Mouse (Mus musculus): ENCODE measurements around the gene Riiad1. TPM values are rescaled to one million over a fixed set of nuclear protein-coding genes. Genes with fewer than 3 reads are reported as not detected.
A peak's percentile ranks its signal among the peaks of the same experiment; 100 is the strongest.

The Riiad1 gene
- polyA plus RNA-seq, 1 experiment from 2014 or later = 23.8 TPM

GRCm38 (mm10) chr3:94449377-94449776, 30.8 kb downstream of the Riiad1 start:
- H3K27ac ChIP-seq (replicated peaks; ENCODE audit: low read depth, low read length) = no peak overlapping the region
- H3K9ac ChIP-seq (replicated peaks; ENCODE audit: low read length) = no peak overlapping the region
- DNase-seq (no peak), ATAC-seq (ENCODE audit: low FRiP score, low TSS enrichment) (no peak)
- no peaks in the 10 kb centered on the region for H3K27me3 ChIP-seq (ENCODE audit: control insufficient read depth, insufficient read depth, low read length)
- H3K4me1 ChIP-seq (ENCODE audit: control insufficient read depth, insufficient read depth, low read length) = no peaks in the 10 kb centered on the region
- H3K9me3 ChIP-seq (ENCODE audit: control insufficient read depth, low read length) = no peaks in the 10 kb centered on the region
- no peak overlapping the region for H3K4me3 ChIP-seq (replicated peaks; ENCODE audit: low read depth, low read length)
- H3K36me3 ChIP-seq (ENCODE audit: control insufficient read depth, insufficient read depth, low read length) = peaks cover 59% of the 10 kb centered on the region
- WGBS = 91% methylated on average over 2 of the region's 2 CpGs
- H3K4me2 ChIP-seq (ENCODE audit: low read length) = no peak overlapping the region

GRCm38 (mm10) chr3:94443597-94443964, 36.6 kb downstream of the Riiad1 start, which contains the start of gene Oaz3:
Oaz3 (minus strand) TSS chr3:94443915.
- Histone ChIP-seq H3K4me3 (replicated peaks; ENCODE audit: low read depth, low read length) (peak within 1 kb of the TSS; percentile 98), H3K36me3 (ENCODE audit: control insufficient read depth, insufficient read depth, low read length) (peaks cover 38% of the 10 kb centered on the region), H3K4me2 (ENCODE audit: low read length) (peak within 1 kb of the TSS; percentile 87), H3K27me3 (ENCODE audit: control insufficient read depth, insufficient read depth, low read length) (no peaks in the 10 kb centered on the region), H3K9me3 (ENCODE audit: control insufficient read depth, low read length) (no peaks in the 10 kb centered on the region), H3K9ac (replicated peaks; ENCODE audit: low read length) (peak within 1 kb of the TSS; percentile 93), H3K4me1 (ENCODE audit: control insufficient read depth, insufficient read depth, low read length) (0 out of 2 replicates have a peak, but pooled peaks cover 5% of the 10 kb centered on the region), H3K27ac (replicated peaks; ENCODE audit: low read depth, low read length) (peak within 1 kb of the TSS; percentile 74)
- DNase-seq (no peak), ATAC-seq (ENCODE audit: low FRiP score, low TSS enrichment) (no peak)
- under 1% methylated on average over 24 of the region's 24 CpGs for WGBS

GRCm38 (mm10) chr3:94442951-94443596, 37.1 kb downstream of the Riiad1 start, which contains the start of gene Mrpl9:
Mrpl9 (plus strand) TSS chr3:94443318.
- under 1% methylated on average over 39 of the region's 39 CpGs for WGBS
- ATAC-seq (ENCODE audit: low FRiP score, low TSS enrichment) (peak; percentile 98), DNase-seq (peak; percentile 98)
- Histone ChIP-seq H3K4me3 (replicated peaks; ENCODE audit: low read depth, low read length) (peak within 1 kb of the TSS; percentile 98), H3K27me3 (ENCODE audit: control insufficient read depth, insufficient read depth, low read length) (no peaks in the 10 kb centered on the region), H3K36me3 (ENCODE audit: control insufficient read depth, insufficient read depth, low read length) (peaks cover 34% of the 10 kb centered on the region), H3K4me1 (ENCODE audit: control insufficient read depth, insufficient read depth, low read length) (0 out of 2 replicates have a peak, but pooled peaks cover 5% of the 10 kb centered on the region), H3K9me3 (ENCODE audit: control insufficient read depth, low read length) (no peaks in the 10 kb centered on the region), H3K9ac (replicated peaks; ENCODE audit: low read length) (peak within 1 kb of the TSS; percentile 93), H3K27ac (replicated peaks; ENCODE audit: low read depth, low read length) (peak within 1 kb of the TSS; percentile 74), H3K4me2 (ENCODE audit: low read length) (peak within 1 kb of the TSS; percentile 87)

- Histone ChIP-seq H3K4me3 (replicated peaks; ENCODE audit: low read depth, low read length) (no peak overlapping the region), H3K4me2 (ENCODE audit: low read length) (no peak overlapping the region), H3K4me1 (ENCODE audit: control insufficient read depth, insufficient read depth, low read length) (0 out of 2 replicates have a peak, but pooled peaks cover 5% of the 10 kb centered on the region), H3K9ac (replicated peaks; ENCODE audit: low read length) (no peak overlapping the region), H3K9me3 (ENCODE audit: control insufficient read depth, low read length) (no peaks in the 10 kb centered on the region), H3K27ac (replicated peaks; ENCODE audit: low read depth, low read length) (no peak overlapping the region), H3K36me3 (ENCODE audit: control insufficient read depth, insufficient read depth, low read length) (peaks cover 15% of the 10 kb centered on the region), H3K27me3 (ENCODE audit: control insufficient read depth, insufficient read depth, low read length) (no peaks in the 10 kb centered on the region)
- peak; percentile 53 for DNase-seq
- no peak for ATAC-seq (ENCODE audit: low FRiP score, low TSS enrichment)
- 39% methylated on average over 3 of the region's 3 CpGs for WGBS
Observed at GRCm38 (mm10) chr3:94441182-94441581, 39.0 kb downstream of the Riiad1 start.

GRCm38 (mm10) chr3:94436420-94436819, 43.7 kb downstream of the Riiad1 start:
- H3K4me3 ChIP-seq (replicated peaks; ENCODE audit: low read depth, low read length) = no peak overlapping the region
- no peak for DNase-seq
- no peak for ATAC-seq (ENCODE audit: low FRiP score, low TSS enrichment)
- no peaks in the 10 kb centered on the region for H3K9me3 ChIP-seq (ENCODE audit: control insufficient read depth, low read length)
- no peak overlapping the region for H3K4me2 ChIP-seq (ENCODE audit: low read length)
- WGBS = 83% methylated on average over 9 of the region's 9 CpGs
- H3K4me1 ChIP-seq (ENCODE audit: control insufficient read depth, insufficient read depth, low read length) = no peaks in the 10 kb centered on the region
- H3K27me3 ChIP-seq (ENCODE audit: control insufficient read depth, insufficient read depth, low read length) = no peaks in the 10 kb centered on the region
- no peak overlapping the region for H3K9ac ChIP-seq (replicated peaks; ENCODE audit: low read length)
- H3K27ac ChIP-seq (replicated peaks; ENCODE audit: low read depth, low read length) = no peak overlapping the region
- H3K36me3 ChIP-seq (ENCODE audit: control insufficient read depth, insufficient read depth, low read length) = no peaks in the 10 kb centered on the region; the same call in 1 of the 2 replicates

GRCm38 (mm10) chr3:94434305-94434704, 45.8 kb downstream of the Riiad1 start:
- WGBS = 94% methylated on average over 2 of the region's 2 CpGs
- Histone ChIP-seq H3K9me3 (ENCODE audit: control insufficient read depth, low read length) (no peaks in the 10 kb centered on the region), H3K4me1 (ENCODE audit: control insufficient read depth, insufficient read depth, low read length) (no peaks in the 10 kb centered on the region), H3K36me3 (ENCODE audit: control insufficient read depth, insufficient read depth, low read length) (peaks cover 14% of the 10 kb centered on the region), H3K27me3 (ENCODE audit: control insufficient read depth, insufficient read depth, low read length) (no peaks in the 10 kb centered on the region), H3K9ac (replicated peaks; ENCODE audit: low read length) (no peak overlapping the region), H3K27ac (replicated peaks; ENCODE audit: low read depth, low read length) (no peak overlapping the region), H3K4me3 (replicated peaks; ENCODE audit: low read depth, low read length) (no peak overlapping the region), H3K4me2 (ENCODE audit: low read length) (no peak overlapping the region)
- DNase-seq (no peak), ATAC-seq (ENCODE audit: low FRiP score, low TSS enrichment) (no peak)

- Histone ChIP-seq H3K9ac (replicated peaks; ENCODE audit: low read length) (no peak overlapping the region), H3K27ac (replicated peaks; ENCODE audit: low read depth, low read length) (no peak overlapping the region), H3K9me3 (ENCODE audit: control insufficient read depth, low read length) (no peaks in the 10 kb centered on the region), H3K27me3 (ENCODE audit: control insufficient read depth, insufficient read depth, low read length) (no peaks in the 10 kb centered on the region), H3K4me3 (replicated peaks; ENCODE audit: low read depth, low read length) (no peak overlapping the region), H3K4me1 (ENCODE audit: control insufficient read depth, insufficient read depth, low read length) (no peaks in the 10 kb centered on the region), H3K4me2 (ENCODE audit: low read length) (no peak overlapping the region), H3K36me3 (ENCODE audit: control insufficient read depth, insufficient read depth, low read length) (peaks cover 37% of the 10 kb centered on the region)
- 86% methylated on average over 2 of the region's 2 CpGs for WGBS
- DNase-seq (no peak), ATAC-seq (ENCODE audit: low FRiP score, low TSS enrichment) (no peak)
Observed at GRCm38 (mm10) chr3:94430980-94431379, 49.2 kb downstream of the Riiad1 start.

Measured in midbrain, embryonic 14.5 days (tissue).